Mouse (Mus musculus): ENCODE results near the gene Btf3l4.

The Btf3l4 gene

DNA sequence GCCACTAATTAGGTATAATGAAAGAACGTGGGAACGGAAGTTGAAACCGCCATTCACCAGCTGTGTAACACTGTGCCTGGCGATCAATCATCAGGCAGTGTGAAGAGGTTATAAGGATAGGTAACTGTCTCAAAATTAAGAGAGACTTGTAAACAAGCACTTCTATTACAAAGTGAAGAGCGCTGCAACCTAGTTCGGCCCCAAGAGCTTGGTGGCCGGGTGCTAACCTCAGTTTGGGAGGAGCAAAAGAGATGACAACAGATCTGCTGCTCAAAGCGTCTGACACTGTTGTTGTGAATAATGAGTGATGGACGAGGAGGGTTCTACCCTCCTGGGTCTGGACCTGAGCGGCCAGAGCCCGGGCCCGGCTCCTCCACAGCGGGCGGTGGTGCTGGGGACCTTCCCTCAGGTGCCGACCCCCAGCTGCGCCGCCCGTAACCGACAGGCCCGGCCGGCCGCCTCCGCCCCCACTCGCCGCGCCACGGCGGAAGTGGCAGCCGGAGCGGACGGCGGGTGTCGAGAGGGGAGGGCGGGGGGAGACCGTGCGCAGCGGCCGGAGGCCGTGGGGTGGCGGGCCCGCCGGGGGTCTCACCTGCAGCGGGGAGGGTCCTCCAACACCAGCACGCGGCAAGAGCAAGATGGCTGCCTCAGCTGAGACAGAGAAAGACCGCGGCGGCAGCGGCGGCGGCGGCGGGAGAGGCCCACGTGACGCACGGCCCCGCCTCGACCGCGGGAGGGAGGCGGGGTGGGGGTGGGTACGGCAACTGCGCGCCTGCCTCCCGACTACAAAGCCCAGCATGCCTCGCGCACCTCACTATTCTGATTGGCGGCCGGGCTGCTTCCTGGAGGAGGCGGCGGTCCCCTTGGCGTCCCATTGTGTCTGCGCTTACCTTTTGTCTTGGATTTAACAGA, at the start of gene Btf3l4:
Gene Btf3l4 (minus strand): TSS at position 699 of the 912 bp plus-strand sequence.
- DNase-seq (ENCODE audit: low spot score): peak; percentile 81

DNA sequence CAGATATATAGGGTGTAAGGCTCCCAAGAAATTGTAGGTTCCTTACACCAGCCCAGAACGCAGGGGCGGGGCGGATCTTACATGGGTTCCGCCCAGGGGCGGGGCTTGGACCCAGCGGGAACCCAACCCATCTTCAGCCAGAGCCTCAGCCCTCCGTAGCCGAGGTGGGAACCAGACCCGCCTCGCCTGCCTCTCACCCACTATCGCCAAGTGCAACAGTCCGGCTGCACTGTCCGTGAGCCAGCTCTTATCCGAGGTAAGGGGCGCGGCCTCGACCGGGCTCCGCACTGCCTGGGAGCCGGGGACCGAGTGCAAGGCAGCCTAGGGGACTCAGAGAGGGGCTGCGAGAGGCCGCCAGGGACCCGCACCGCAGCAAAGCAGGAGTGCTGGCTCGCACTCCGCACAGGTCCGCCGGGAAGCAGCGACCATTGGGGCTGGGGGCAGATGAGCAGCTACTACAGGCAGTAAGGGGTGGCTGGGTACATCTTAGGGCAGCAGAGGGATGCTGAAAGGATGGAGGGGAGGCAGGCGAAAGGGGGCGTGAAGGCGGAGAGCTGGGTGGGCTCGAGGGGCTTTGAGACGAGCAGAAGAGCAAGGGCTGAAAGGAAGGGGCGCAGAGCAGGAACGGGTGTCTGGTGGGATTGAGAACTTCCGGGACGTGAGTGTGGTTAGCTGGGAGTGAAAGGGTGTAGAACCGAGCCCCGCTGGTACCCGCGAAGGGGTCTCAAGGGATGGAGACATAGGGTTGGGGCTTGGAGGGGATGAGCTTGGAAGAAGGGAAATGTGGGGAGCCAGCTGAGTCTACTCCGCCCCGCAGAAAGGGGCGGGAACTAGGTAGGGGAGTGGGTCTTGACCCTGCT, 45.8 kb upstream of the Btf3l4 start, which contains the start of gene Rab3b:
Gene Rab3b (plus strand): TSS at position 101 of the 860 bp plus-strand sequence.
- DNase-seq (ENCODE audit: low spot score): peak; percentile 54

DNA sequence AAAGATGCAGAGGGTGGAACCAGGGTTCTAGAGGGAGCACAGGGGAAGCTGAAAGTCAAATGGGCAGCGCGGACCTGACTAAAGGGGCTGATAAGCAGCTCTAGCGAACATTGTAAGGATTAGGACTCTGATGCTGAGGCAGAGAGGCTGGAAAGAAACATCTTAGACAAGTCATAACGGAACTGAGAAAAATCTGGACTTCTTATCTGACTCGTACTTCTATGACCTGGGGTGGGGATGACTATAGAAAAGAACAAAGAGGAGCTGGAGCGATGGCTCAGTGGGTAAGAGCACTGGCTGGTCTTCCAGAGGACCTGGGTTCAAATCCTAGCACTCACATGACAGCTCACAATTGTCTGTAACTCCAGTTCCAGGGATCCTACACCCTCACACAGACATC, 44.5 kb upstream of the Btf3l4 start:
- DNase-seq (ENCODE audit: low spot score): no peak

DNA sequence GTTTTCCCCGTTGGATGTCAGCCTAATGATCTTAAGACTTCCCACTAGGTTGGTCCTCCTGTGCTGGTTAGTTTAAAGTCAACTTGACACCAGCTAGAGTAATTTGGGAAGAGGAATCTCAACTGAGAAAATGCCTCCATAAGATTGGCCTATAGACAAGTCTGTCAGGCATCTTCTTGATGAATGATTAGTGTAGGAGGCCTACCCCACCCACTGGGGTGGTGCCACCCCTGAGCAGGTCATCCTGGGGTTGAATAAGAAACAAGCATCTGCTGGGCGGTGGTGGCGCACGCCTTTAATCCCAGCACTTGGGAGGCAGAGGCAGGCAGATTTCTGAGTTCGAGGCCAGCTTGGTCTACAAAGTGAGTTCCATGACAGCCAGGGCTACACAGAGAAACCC, 40.3 kb upstream of the Btf3l4 start:
- no peak for DNase-seq (ENCODE audit: low spot score)

DNA sequence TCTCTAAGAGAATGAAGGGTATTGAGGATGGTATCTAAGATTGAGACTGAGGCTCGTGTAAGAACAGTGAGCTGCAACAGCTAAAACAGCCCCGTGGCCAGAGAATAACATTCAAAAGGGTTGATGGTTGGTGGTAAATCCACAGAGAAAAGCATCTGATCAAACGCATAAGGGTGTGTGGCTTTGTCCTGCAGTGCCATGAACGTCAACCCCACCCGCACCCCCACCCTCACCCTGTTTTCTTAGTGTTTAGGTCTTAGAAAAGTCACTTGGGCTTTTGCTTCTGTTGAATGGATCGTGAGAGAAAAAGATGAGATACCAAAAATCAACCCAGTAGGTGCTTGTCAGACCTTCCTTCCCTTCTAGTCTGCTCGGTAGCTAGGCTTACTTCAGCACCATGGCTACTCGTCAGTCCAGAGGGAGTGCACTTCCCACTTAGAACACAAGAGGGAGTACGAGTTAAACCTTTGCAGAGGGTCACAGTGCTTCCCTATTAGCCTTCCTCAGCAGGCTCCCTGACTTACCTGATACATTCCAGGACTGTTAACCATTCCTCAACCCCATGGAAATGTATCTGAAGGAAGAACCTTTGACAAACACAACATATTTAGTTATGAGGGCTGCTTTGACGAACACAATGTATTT, 36.4 kb upstream of the Btf3l4 start:
- DNase-seq (ENCODE audit: low spot score): peak; percentile 75

DNA sequence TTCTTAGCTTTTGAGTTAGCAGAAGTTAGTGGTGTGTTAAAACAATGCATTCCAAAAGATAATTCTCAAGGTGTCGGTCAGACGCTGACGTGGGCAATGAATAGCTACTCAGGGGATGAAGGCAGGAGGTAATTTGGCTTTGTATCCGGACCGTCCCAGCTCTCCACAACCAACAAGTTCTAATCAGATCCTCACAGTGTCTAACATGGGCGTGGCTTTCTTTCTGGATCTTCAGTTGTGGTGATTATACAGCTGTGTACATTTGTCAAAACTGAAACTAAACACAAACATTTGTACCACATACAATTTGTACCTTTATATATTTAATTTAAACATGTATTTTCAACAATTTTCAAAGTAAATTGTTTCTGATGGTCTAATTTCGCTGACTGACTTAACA, 33.4 kb upstream of the Btf3l4 start:
- no peak for DNase-seq (ENCODE audit: low spot score)

DNA sequence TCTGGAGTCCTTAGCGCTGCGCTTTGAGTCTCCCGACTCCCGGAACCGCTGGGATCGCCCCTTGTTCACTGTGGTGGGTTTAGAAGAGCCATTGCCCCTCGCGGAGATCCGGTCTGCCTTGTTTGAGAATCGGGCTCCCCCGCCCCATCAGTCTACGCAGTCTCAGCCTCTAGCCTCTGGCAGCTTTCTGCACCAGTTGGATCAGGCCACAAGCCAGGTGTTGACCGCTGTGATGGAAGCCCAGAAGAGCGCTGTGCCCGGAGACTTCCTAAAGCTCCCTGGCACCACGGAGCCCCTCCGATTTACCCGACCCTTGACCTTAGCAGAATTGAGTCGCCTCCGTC, 15.1 kb upstream of the Btf3l4 start, which contains the start of gene A730015C16Rik:
Gene A730015C16Rik (minus strand): TSS at position 115 of the 344 bp plus-strand sequence.
- peak; percentile 9 for DNase-seq (ENCODE audit: low spot score)

DNA sequence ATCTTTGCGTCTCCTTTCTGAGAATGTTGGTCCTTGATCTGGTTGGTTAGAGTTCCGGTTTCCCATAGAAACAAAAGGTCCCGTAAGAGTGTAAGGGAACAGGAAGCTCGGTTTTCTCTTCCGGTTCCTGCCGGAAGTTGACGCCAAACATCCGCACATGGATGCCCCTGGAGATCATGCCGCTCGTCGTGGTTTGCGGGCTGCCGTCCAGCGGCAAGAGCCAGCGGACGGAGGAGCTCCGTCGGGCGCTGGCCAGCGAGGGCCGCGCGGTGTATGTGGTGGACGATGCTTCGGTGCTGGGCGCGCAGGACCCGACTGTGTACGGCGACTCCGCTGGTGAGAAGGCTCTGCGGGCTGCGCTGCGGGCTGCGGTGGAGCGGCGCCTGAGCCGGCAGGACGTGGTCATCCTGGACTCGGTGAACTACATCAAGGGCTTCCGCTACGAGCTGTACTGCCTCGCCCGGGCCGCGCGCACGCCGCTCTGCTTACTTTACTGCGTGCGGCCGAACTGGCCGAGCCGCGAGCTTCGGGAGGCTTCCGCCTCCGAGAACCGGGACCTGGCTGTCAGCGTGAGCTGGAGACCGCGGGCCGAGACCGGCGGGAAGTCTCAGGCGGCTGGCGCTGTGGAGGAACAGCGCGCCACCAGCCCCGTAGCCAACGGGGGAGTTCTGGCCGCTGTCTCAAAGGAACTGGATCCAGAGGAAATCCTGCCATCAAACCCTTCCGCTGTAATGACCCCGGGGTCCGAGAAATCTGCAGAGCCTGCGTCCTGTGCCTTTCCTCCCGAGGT, 14.5 kb upstream of the Btf3l4 start, which contains the start of gene Kti12:
Gene Kti12 (plus strand): TSS at position 71 of the 790 bp plus-strand sequence.
- DNase-seq (ENCODE audit: low spot score): peak; percentile 72

DNA sequence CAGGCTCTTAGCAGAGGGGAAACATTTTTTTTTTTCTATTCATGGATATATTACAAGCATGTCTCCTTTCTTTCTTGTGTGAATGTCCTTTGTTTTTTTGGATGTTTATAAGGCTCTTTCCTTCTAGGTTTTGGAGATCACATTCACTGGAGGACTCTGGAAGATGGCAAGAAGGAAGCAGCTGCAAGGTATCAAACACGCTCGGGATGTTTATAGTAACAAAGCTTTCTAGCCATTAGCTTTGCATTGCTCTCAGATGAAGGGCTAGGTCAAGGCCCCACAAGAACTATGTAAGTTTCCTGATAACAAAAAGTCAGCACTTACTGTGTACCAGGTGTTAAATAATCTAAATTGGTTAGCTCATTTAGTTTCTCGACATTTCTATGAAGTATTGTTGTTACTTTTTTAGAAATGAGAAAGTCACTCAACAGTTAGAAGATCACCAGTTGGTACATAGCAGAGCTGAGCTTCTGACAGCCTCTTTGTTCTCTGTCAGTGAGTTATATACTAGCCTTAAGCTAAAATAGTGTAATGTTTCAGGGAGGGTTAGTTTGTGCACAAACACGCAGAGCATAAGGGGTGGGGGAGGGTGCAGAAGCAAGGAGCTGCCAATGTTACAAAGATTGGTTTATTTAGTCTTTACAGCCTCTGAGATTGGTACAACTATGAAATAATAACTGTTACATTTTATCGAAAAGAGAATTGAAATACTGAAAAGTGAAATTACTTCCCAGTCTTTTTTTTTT, 12.6 kb upstream of the Btf3l4 start:
- DNase-seq (ENCODE audit: low spot score): no peak

DNA sequence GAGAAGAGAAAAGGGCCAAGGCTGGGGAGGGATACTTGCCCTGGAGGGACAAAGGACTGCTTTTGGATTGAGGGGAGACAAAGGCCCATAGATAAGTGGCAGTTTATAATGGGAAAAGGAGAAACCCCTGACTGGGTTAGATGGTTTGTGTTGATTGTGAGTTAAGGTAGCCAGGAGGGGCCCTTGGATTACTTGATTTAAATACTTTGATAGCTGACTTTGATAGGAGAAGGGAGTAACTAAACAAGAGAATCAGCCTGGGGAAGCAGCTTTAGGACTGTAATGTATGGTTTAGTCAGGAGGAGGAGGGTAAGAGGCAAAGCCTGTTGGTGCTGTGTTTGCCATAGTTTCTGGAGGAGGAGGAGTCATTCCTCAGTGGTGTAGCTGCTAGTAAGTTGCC, 9.9 kb upstream of the Btf3l4 start:
- no peak for DNase-seq (ENCODE audit: low spot score)

DNA sequence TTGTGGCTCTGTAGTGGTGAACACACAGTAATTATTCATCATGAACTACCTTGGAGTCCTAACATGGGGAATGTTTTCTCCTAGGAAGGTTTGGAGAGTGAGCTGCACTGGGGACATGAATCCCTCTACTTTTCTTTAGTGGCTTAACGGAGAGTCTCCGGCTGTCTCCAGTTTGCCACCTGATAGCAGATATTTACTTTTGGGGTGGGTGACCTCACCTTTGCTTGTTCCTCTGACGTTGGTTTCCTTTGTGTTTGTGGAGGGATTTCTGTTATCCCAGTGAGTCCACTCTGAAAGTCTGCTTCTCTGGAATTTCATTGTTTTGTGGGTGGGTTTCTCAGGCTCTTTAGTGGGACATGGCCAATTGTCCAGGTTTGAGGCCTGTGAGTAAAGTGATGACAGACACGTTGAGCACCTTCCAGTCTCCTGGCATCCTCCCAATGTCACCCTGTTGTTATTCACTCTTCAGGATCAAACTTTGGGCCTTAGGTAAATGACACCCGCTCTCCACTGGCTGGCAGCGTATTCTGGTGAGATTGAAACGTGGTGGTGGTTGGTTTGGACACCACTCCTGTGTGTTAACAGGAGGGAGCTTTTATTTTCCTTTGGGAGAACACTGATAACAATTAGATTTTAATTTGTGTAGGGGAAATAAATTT, 8.6 kb upstream of the Btf3l4 start:
- no peak for DNase-seq (ENCODE audit: low spot score)

DNA sequence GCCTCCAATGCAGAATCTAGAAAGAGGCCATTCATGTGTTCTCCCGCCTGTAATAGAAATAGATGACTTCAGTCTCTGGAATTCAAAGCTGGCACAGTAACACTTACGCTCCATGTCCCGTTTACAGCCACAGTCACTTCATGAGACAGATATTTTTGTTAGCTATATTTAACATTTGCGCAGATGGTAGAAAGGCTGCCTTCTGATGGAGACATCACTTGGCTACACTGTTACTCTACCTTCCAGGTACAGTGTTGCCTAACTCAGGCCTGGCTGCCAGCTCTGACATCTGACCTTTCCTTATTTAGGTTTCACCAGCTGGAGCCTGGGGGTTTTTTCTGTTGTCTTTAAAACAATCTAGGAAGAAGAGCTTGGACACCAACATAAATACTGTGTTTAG, 4.6 kb upstream of the Btf3l4 start:
- no peak for DNase-seq (ENCODE audit: low spot score)

DNA sequence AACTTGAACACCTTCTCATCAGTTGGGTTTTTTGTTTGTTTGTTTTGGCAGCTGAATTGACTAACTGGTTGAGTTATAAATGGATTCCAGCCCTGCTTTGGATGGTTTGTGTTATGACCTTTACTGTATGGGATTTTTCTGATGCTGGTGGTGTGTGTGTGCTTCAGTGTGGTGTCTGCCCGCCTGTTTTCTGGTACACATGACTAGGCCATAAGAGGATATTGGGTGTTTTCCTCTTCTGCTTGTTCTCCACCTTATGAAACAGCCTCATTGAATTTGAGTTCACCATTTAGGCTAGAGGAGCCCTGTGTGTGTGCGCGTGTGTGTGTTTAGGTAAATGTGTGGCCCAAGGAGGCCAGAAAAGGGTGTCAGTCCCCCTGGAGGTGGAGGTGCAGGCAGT, 2.1 kb upstream of the Btf3l4 start:
- DNase-seq (ENCODE audit: low spot score): no peak

DNA sequence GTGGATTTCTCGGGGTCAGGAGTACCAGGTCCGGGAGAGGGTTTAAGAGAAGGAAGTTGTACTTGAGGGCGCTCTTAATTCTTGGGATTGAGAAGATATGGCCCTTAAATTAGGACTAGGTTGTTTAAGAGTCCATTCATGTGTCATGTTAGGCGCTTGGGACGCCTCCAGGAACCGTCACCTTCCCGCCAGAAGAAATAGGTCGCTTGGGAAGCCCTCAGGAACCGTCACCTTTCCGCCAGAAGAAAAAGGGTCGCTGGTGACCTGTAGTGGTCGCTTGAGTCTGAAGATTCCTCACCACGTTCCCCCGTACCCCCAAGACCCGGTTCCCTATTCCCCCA, 1.5 kb upstream of the Btf3l4 start:
- DNase-seq (ENCODE audit: low spot score): no peak

DNA sequence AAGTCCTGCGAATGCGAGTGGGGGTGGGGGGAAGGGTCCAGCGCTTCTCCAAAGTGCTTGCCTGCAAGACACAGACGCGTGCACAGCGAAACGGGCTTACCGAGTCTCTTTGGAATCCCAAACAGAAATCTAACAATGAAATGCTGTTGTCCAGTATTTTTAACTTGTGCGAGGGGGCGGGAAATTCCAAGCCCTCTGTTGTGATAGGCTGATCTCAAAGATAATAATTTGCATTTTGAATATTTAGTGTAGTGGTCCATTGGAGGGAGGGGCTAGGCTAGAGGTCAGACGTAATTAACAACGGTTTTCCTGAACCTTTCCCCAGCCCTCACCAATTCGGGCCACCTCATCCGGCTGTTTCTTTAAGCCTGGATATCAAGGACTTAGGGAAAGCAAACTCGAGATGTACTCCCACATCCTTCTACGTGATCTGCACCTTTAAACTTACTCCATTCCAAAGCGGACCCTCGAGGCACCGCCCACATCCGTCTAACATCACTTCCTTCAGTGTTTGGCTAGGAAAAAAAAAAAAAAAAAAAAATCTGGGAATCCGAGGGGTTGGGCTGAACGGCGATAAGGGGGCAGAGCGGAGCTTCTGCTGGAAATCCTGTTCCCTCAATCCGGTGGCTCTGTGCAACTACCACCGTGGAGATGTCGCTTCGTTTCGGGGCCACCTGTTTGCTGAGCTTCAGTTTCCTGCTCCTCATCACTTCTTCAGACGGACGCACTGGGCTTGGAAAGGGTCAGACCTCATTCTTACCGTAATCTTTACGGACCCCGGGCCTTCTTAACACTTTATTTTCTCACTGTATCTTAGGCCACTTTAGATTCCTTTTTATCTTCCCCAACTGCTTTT, 929 bp upstream of the Btf3l4 start, which contains the start of gene Txndc12:
Gene Txndc12 (plus strand): TSS at position 487 of the 856 bp plus-strand sequence.
- peak; percentile 62 for DNase-seq (ENCODE audit: low spot score)

DNA sequence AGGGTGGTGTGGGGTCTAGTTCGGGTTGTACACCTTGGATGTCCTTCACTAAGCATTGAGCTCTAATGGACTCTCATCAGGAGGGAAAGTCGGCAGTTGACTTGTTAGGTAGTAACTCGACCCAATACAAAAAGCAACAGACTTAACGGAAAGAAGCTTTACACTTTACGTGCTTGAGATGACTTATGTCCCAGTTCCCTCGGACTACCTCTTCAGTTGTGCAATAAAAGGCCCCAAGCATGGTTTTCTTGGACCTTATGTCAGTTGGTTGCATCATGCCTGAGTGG, 357 bp upstream of the Btf3l4 start:
- no peak for DNase-seq (ENCODE audit: low spot score)

DNA sequence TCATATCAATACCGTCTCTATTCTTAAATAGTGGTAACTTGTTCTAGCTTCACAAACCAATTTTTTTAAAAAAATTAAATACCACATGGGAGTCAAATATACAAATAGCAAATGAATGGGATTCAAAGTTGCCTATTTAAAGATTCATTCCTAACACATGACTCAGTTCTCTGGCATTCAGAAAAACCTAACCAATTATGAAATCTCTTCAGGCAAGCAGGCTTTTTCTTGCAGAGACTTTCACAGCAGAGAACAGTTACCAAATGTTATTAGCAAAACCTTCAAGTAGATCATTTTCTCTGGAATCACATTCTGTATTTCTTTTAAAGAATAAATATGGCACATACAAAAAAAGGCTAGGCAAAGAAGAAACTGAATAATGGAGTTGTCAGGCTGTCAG, 2.7 kb downstream of the Btf3l4 start:
- no peak for DNase-seq (ENCODE audit: low spot score)

DNA sequence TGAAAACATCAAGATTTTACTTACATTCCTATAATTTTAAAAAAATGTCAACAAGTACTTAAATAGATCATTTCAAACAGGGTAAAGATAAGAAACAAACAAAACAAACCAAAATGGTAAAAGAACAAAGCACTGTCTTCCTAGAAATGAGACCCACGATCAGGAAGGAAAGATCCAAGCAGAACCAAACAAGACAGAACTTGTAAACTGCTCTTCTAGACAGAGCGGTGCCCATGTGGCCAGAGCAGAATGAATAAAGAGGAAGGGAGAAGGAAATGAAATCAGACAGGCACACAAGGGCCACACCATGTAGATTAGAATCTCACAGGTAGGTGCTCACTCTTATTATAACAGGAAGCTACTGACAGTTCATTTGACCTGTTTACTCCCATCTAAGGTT, 6.8 kb downstream of the Btf3l4 start:
- DNase-seq (ENCODE audit: low spot score): no peak

DNA sequence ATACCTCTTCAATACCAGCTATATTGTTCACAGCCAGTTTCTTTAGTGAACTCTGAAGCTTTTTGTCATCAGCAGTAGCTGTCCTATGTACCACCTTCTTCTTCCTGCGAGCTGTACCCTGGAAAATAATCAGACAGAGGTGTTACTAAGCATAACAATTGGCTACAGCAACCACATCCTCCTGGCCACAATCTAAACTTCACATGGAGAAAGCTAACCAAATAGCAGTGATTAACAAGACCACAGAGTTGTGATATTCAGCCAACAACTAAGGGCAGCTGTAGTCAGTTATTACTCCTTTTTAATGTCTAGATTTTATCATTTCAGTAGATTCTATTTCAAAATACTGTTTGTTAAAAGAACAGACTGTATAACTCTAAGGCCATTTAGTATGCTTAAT, 7.3 kb downstream of the Btf3l4 start:
- DNase-seq (ENCODE audit: low spot score): no peak

DNA sequence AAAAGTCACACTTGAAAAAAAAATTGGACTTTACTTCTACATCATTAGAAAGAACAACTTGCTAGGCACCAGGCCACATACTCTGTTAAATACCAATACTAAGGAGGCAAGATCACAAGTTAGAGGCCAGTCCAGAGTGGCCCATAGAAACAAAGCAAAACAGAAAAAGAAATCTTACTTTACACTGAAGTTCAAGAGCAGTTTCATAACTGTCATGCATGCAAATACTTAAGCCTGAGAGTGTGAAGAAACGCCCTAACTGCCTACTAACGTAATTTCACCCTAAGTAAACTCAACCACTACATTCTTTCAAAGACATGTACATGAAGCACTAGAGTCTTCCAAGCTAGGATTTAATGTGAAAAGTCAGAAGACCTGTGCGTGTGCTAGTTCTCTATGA, 7.7 kb downstream of the Btf3l4 start:
- no peak for DNase-seq (ENCODE audit: low spot score)

All from urinary bladder, postnatal 25 days (tissue).